Mouse (Mus musculus) liver, embryonic 11.5 days (tissue): ENCODE measurements around the gene Hes1. TPM values are rescaled to one million over a fixed set of nuclear protein-coding genes. Genes with fewer than 3 reads are reported as not detected.

ENCODE experiments used
- ATAC-seq: fragments of 200-750 bp; cut with Nextera tagmentation; replicated peaks from 2 replicates; pipeline ENCODE4 v1.8.0; 2017; ENCODE audit warnings: moderate number of reproducible peaks, mild to moderate bottlenecking, moderate TSS enrichment, moderate library complexity; ENCODE audit not compliant: low FRiP score
- DNase-seq: peaks from one replicate; pipeline ENCODE4 v3.0.0-alpha.2; 2017; ENCODE audit warnings: low spot score
- H3K27ac ChIP-seq: fragments of 300-500 bp; sonication (generic); 2 replicates; pipeline ENCODE4 v1.5.1; 2014; ENCODE audit warnings: mild to moderate bottlenecking, low read depth, low read length, control low read depth
- H3K27me3 ChIP-seq: fragments of 300-500 bp; sonication (generic); replicated peaks from 2 replicates; pipeline ENCODE4 v1.6.1; 2014; ENCODE audit warnings: low read length, mixed read lengths; ENCODE audit not compliant: control insufficient read depth, insufficient read depth
- H3K36me3 ChIP-seq: fragments of 300-500 bp; sonication (generic); 2 replicates; pipeline ENCODE4 v1.6.1; 2014; ENCODE audit warnings: mild to moderate bottlenecking, low read length, moderate library complexity, mixed read lengths; ENCODE audit not compliant: control insufficient read depth, insufficient read depth
- H3K4me1 ChIP-seq: fragments of 300-500 bp; sonication (generic); replicated peaks from 2 replicates; pipeline ENCODE4 v1.6.1; 2014; ENCODE audit warnings: low read length, mixed read lengths; ENCODE audit not compliant: control insufficient read depth, insufficient read depth
- H3K4me2 ChIP-seq: fragments of 300-500 bp; sonication (generic); 2 replicates; pipeline ENCODE4 v1.6.1; 2014; ENCODE audit warnings: mild to moderate bottlenecking, control low read depth, moderate library complexity
- H3K4me3 ChIP-seq: fragments of 300-500 bp; sonication (generic); 2 replicates; pipeline ENCODE4 v1.5.1; 2014; ENCODE audit warnings: low read depth, low read length, control low read depth
- H3K9ac ChIP-seq: fragments of 300-500 bp; sonication (generic); 2 replicates; pipeline ENCODE4 v1.6.1; 2014; ENCODE audit warnings: low read depth, low read length, control low read depth
- H3K9me3 ChIP-seq: fragments of 300-500 bp; sonication (generic); 2 replicates; pipeline ENCODE4 v1.6.1; 2016; ENCODE audit warnings: low read length, inconsistent platforms, mixed read lengths; ENCODE audit not compliant: control insufficient read depth
- WGBS: fragments of 180-500 bp; shearing (Covaris S2); extraction: QIAGEN DNeasy Blood & Tissue Kit; methylation state at CpG from one replicate; pipeline ENCODE4 v1.1.7; 2014; 5-methylcytosine and 5-hydroxymethylcytosine counted together
- polyA plus RNA-seq: library from polyadenylated mRNA; unstranded; fragments of >200 nt; fragmentation: Nextera tagmentation; extraction: Ambion mirVana; gene quantifications from 2 replicates; pipeline ENCODE4 v1.2.1, GENCODE M21; 2014

Gene Hes1
- polyA plus RNA-seq, 1 experiment from 2014 or later = 25.3 TPM

DNA sequence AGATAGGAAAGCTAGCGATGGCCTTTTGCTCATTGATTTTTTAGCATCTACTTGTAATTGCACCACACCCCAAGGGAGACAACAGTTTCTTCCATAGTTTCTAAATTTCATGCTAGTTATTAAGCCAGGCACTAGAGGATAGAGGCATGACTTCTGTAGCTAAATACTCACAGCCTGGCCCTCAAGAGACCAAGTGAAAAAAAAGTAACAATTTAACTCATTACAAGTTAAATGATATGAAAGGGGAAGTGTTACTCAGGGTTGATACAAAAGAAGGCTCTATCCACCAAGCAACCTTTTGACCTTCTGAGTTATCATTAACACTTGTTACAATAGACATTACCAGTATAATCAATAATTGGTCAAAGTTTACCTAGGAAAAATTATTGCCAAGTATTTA is 9.1 kb downstream of the Hes1 start:
- no peak overlapping the region for H3K9ac ChIP-seq
- no peaks in the 10 kb centered on the region for H3K9me3 ChIP-seq
- WGBS = 89% methylated on average over 1 of the region's 1 CpGs
- no peak overlapping the region for H3K4me3 ChIP-seq
- no peaks in the 10 kb centered on the region for H3K36me3 ChIP-seq
- H3K27me3 ChIP-seq = peaks cover 21% of the 10 kb centered on the region
- DNase-seq = no peak
- no peak for ATAC-seq
- H3K4me1 ChIP-seq = peaks cover 16% of the 10 kb centered on the region
- no peak overlapping the region for H3K4me2 ChIP-seq
- H3K27ac ChIP-seq = no peak overlapping the region

DNA sequence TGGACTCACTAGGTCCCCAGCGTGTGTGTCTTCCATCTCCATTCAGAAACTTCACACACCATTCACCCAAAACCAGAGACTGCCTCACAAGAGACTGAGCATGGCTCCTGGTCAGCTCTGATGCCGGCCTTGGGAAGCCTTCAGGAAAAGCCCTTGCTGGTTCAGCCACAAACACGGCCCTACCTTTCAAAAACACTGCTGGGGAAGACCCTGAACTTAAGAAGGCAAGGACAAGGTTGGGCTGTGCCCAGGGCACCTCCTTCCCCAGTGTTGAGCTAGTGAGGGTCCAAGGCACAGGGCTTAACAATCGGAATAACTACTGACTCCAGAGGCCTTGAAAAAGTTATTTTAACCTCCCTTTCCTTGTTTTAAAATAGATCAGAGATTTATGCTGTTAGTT is 17.3 kb downstream of the Hes1 start:
- no peak overlapping the region for H3K27ac ChIP-seq
- H3K4me3 ChIP-seq = no peak overlapping the region
- no peak for DNase-seq
- no peak for ATAC-seq
- no peaks in the 10 kb centered on the region for H3K27me3 ChIP-seq
- no peaks in the 10 kb centered on the region for H3K9me3 ChIP-seq
- H3K9ac ChIP-seq = no peak overlapping the region
- no peaks in the 10 kb centered on the region for H3K36me3 ChIP-seq
- 62% methylated on average over 4 of the region's 4 CpGs for WGBS
- H3K4me1 ChIP-seq = no peaks in the 10 kb centered on the region
- no peak overlapping the region for H3K4me2 ChIP-seq

- WGBS = 75% methylated on average over 4 of the region's 4 CpGs
- Histone ChIP-seq H3K27ac (no peak overlapping the region), H3K4me2 (no peak overlapping the region), H3K4me3 (no peak overlapping the region), H3K9me3 (no peaks in the 10 kb centered on the region), H3K9ac (no peak overlapping the region), H3K36me3 (no peaks in the 10 kb centered on the region), H3K27me3 (no peaks in the 10 kb centered on the region), H3K4me1 (no peaks in the 10 kb centered on the region)
- DNase-seq (no peak), ATAC-seq (no peak; the same call in 1 of the 2 replicates)
Observed at GRCm38 (mm10) chr16:30081980-30082379, 17.8 kb downstream of the Hes1 start.

DNA sequence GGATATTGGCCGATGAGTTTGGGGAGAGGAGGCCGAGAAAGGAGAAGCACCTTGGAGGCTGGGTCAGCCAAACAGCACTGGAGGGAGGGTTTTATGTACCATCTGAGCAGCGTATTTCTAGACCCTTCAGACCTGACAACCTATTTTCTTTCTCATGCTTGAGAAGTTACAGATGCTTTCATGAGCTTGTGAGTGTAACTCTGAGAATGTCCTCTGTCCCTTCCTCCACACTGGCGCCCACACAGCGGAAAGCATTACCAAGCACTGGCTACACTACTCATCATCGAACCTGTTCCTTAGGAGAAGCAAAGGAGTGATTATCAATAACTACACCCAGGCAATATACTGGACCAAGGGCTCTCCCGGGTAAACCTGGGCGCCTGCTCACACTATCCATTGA is 18.8 kb downstream of the Hes1 start:
- H3K9me3 ChIP-seq = no peaks in the 10 kb centered on the region
- WGBS = 90% methylated on average over 8 of the region's 8 CpGs
- H3K4me2 ChIP-seq = no peak overlapping the region
- H3K36me3 ChIP-seq = no peaks in the 10 kb centered on the region
- H3K4me3 ChIP-seq = no peak overlapping the region
- no peak for ATAC-seq
- no peaks in the 10 kb centered on the region for H3K27me3 ChIP-seq
- H3K9ac ChIP-seq = no peak overlapping the region
- H3K27ac ChIP-seq = no peak overlapping the region
- no peak for DNase-seq
- no peaks in the 10 kb centered on the region for H3K4me1 ChIP-seq

DNA sequence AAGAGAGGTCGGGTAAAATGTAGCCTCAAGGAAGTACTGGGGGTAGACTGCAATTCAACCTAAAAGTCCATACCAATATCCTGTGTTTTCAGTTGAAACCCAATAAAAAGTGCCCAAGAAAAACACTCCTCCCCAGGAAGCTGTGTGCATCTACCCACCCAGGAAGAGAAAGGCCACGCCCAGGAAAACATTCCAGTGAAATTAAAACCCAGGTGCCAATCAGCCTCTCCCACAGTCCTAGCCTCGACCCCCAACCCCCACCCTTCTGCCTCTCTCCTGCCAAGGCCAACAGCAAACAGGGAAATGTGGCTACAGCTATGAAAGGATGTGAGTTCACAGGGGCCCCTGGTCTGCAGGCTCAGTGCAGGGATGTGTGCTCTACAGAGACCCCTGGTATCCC is 19.4 kb downstream of the Hes1 start:
- Histone ChIP-seq H3K9ac (no peak overlapping the region), H3K4me3 (no peak overlapping the region), H3K4me1 (no peaks in the 10 kb centered on the region), H3K27ac (no peak overlapping the region), H3K9me3 (no peaks in the 10 kb centered on the region), H3K27me3 (no peaks in the 10 kb centered on the region), H3K4me2 (no peak overlapping the region), H3K36me3 (no peaks in the 10 kb centered on the region)
- no peak for DNase-seq
- ATAC-seq = no peak
- 49% methylated on average over 3 of the region's 3 CpGs for whole genome bisulfite sequencing

DNA sequence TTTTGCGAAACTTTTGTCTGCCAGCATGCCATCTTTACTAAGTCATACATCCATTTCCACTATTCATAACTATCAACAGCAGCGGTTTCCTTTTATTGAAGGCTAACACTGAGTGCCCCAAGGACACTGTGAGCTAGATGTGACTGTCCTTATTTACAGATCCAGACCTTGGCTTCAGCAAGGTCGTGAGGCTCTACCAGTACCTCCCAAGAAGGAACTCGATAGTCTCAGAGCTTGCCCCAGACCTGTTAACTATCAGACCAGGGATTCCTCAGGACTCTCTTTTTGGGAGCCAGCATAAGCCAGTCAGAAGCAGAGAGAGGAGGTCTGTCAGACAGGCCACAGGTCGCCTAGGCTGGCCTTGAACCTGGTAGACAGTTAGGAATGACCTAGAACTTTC is 24.5 kb downstream of the Hes1 start:
- ATAC-seq = no peak
- Histone ChIP-seq H3K27ac (no peak overlapping the region), H3K4me3 (no peak overlapping the region), H3K36me3 (no peaks in the 10 kb centered on the region), H3K27me3 (no peaks in the 10 kb centered on the region), H3K4me2 (no peak overlapping the region), H3K9me3 (no peaks in the 10 kb centered on the region), H3K9ac (no peak overlapping the region), H3K4me1 (no peaks in the 10 kb centered on the region)
- 78% methylated on average over 5 of the region's 5 CpGs for WGBS
- DNase-seq = no peak

DNA sequence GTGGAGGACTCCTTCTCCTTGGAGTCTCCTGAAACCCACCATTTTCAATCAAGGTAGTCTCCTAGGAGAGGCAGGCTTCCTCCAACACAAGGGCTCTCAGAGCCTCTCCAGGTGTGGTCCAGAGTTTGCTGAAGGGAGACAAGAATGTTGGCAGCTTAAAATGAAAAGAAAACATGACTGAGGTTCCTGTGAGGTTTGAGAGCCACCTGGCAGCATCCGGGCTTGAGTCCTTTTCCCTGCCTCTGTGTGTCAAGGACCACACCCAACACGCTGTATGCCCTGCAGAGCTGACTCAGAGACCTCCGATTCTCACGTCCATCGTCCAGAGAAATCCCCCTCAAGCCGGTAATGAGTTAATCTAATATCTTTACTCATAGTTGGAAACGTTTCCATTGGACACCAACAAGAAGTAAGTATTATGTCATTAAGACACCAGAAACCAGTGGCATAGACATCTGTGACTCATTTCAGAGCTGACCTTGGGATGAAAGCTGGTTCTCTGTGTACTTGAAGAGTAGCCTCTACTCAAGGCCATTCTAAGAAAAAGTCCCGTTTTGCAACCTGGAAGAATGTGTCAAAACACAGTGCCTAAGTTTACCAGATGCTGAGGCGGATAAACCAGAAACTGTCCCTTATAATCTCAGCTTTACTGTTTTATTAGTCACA is 26.1 kb downstream of the Hes1 start:
- no peak for ATAC-seq
- Histone ChIP-seq H3K4me3 (no peak overlapping the region), H3K9me3 (no peaks in the 10 kb centered on the region), H3K27ac (no peak overlapping the region), H3K4me2 (no peak overlapping the region), H3K36me3 (no peaks in the 10 kb centered on the region), H3K27me3 (no peaks in the 10 kb centered on the region), H3K9ac (no peak overlapping the region), H3K4me1 (no peaks in the 10 kb centered on the region)
- no peak for DNase-seq
- WGBS = 82% methylated on average over 9 of the region's 9 CpGs

GRCm38 (mm10) chr16:30096050-30096449 is 31.9 kb downstream of the Hes1 start:
- Histone ChIP-seq H3K4me1 (0 out of 2 replicates have a peak, but pooled peaks cover 3% of the 10 kb centered on the region), H3K4me3 (no peak overlapping the region), H3K4me2 (no peak overlapping the region), H3K27me3 (no peaks in the 10 kb centered on the region), H3K9ac (no peak overlapping the region), H3K9me3 (no peaks in the 10 kb centered on the region), H3K36me3 (no peaks in the 10 kb centered on the region), H3K27ac (no peak overlapping the region)
- WGBS = 65% methylated on average over 3 of the region's 3 CpGs
- ATAC-seq (no peak), DNase-seq (no peak)

- H3K9me3 ChIP-seq = no peaks in the 10 kb centered on the region
- H3K4me2 ChIP-seq = no peak overlapping the region
- no peak overlapping the region for H3K9ac ChIP-seq
- no peak overlapping the region; the same call in 1 of the 2 replicates for H3K27ac ChIP-seq
- H3K4me1 ChIP-seq = 0 out of 2 replicates have a peak, but pooled peaks cover 3% of the 10 kb centered on the region
- H3K4me3 ChIP-seq = no peak overlapping the region
- no peaks in the 10 kb centered on the region for H3K36me3 ChIP-seq
- ATAC-seq (no peak), DNase-seq (no peak)
- WGBS = 31% methylated on average over 7 of the region's 7 CpGs
- no peaks in the 10 kb centered on the region for H3K27me3 ChIP-seq
Observed at GRCm38 (mm10) chr16:30096475-30096874, 32.3 kb downstream of the Hes1 start.
